Mouse (Mus musculus): ENCODE results near the gene Vrk2. TPM values are rescaled to one million over a fixed set of nuclear protein-coding genes. Genes with fewer than 3 reads are reported as not detected.

Gene Vrk2
- polyA plus RNA-seq, 1 experiment from 2014 or later = 24.9 TPM

- no peaks in the 10 kb centered on the region for H3K27me3 ChIP-seq
- H3K36me3 ChIP-seq = no peaks in the 10 kb centered on the region
- H3K27ac ChIP-seq = no peak overlapping the region
- H3K4me2 ChIP-seq (replicated peaks) = no peak overlapping the region
- no peaks in the 10 kb centered on the region for H3K4me1 ChIP-seq
- ATAC-seq (ENCODE audit: insufficient number of reproducible peaks, insufficient read depth, low FRiP score, low TSS enrichment) = no peak
- H3K4me3 ChIP-seq = no peak overlapping the region
- no peak overlapping the region for H3K9ac ChIP-seq
- no peaks in the 10 kb centered on the region for H3K9me3 ChIP-seq
- 82% methylated on average over 6 of the region's 6 CpGs for WGBS
Measured at GRCm38 (mm10) chr11:26597761-26598160, 4.0 kb upstream of the Vrk2 start.

- 66% methylated on average over 6 of the region's 6 CpGs for WGBS
- Histone ChIP-seq H3K36me3 (no peaks in the 10 kb centered on the region), H3K4me1 (peaks cover 6% of the 10 kb centered on the region), H3K4me2 (replicated peaks) (no peak overlapping the region), H3K27me3 (no peaks in the 10 kb centered on the region), H3K9ac (no peak overlapping the region), H3K4me3 (no peak overlapping the region), H3K9me3 (no peaks in the 10 kb centered on the region), H3K27ac (no peak overlapping the region)
- no peak for ATAC-seq (ENCODE audit: insufficient number of reproducible peaks, insufficient read depth, low FRiP score, low TSS enrichment)
Measured at GRCm38 (mm10) chr11:26597145-26597544, 3.3 kb upstream of the Vrk2 start.

- Histone ChIP-seq H3K36me3 (no peaks in the 10 kb centered on the region), H3K4me3 (no peak overlapping the region), H3K27ac (no peak overlapping the region), H3K27me3 (no peaks in the 10 kb centered on the region), H3K4me1 (peaks cover 6% of the 10 kb centered on the region), H3K9ac (no peak overlapping the region), H3K4me2 (replicated peaks) (no peak overlapping the region), H3K9me3 (no peaks in the 10 kb centered on the region)
- no peak for ATAC-seq (ENCODE audit: insufficient number of reproducible peaks, insufficient read depth, low FRiP score, low TSS enrichment)
- 97% methylated on average over 1 of the region's 1 CpGs for WGBS
Measured at GRCm38 (mm10) chr11:26596186-26596585, 2.4 kb upstream of the Vrk2 start.

- 80% methylated on average over 1 of the region's 1 CpGs for WGBS
- no peak overlapping the region for H3K4me3 ChIP-seq
- ATAC-seq (ENCODE audit: insufficient number of reproducible peaks, insufficient read depth, low FRiP score, low TSS enrichment) = no peak
- no peak overlapping the region for H3K4me2 ChIP-seq (replicated peaks)
- peaks cover 6% of the 10 kb centered on the region for H3K4me1 ChIP-seq
- no peaks in the 10 kb centered on the region for H3K36me3 ChIP-seq
- no peak overlapping the region for H3K27ac ChIP-seq
- H3K27me3 ChIP-seq = no peaks in the 10 kb centered on the region
- H3K9me3 ChIP-seq = no peaks in the 10 kb centered on the region
- no peak overlapping the region for H3K9ac ChIP-seq
Measured at GRCm38 (mm10) chr11:26594487-26594886, 688 bp upstream of the Vrk2 start.

GRCm38 (mm10) chr11:26592395-26593053 is 1.3 kb downstream of the Vrk2 start:
- H3K27me3 ChIP-seq = no peaks in the 10 kb centered on the region
- 27% methylated on average over 6 of the region's 6 CpGs for WGBS
- peak overlapping the region; percentile 75 for H3K4me3 ChIP-seq
- peaks cover 6% of the 10 kb centered on the region for H3K4me1 ChIP-seq
- peak overlapping the region; percentile 56 for H3K4me2 ChIP-seq (replicated peaks)
- no peaks in the 10 kb centered on the region for H3K9me3 ChIP-seq
- H3K27ac ChIP-seq = 0 out of 2 replicates have a peak overlapping the region, but pooled peaks have one; percentile 79
- no peak for ATAC-seq (ENCODE audit: insufficient number of reproducible peaks, insufficient read depth, low FRiP score, low TSS enrichment)
- no peaks in the 10 kb centered on the region for H3K36me3 ChIP-seq
- H3K9ac ChIP-seq = peak overlapping the region; percentile 80

- no peak overlapping the region for H3K4me3 ChIP-seq
- no peaks in the 10 kb centered on the region for H3K9me3 ChIP-seq
- no peak overlapping the region for H3K27ac ChIP-seq
- H3K4me1 ChIP-seq = no peaks in the 10 kb centered on the region
- H3K9ac ChIP-seq = no peak overlapping the region
- ATAC-seq (ENCODE audit: insufficient number of reproducible peaks, insufficient read depth, low FRiP score, low TSS enrichment) = no peak
- WGBS = 96% methylated on average over 1 of the region's 1 CpGs
- no peak overlapping the region for H3K4me2 ChIP-seq (replicated peaks)
- no peaks in the 10 kb centered on the region for H3K27me3 ChIP-seq
- no peaks in the 10 kb centered on the region for H3K36me3 ChIP-seq
Measured at GRCm38 (mm10) chr11:26587184-26587524, 6.6 kb downstream of the Vrk2 start.

- Histone ChIP-seq H3K4me2 (replicated peaks) (no peak overlapping the region), H3K27ac (no peak overlapping the region), H3K4me1 (no peaks in the 10 kb centered on the region), H3K27me3 (no peaks in the 10 kb centered on the region), H3K36me3 (no peaks in the 10 kb centered on the region), H3K4me3 (no peak overlapping the region), H3K9me3 (no peaks in the 10 kb centered on the region), H3K9ac (no peak overlapping the region)
- 84% methylated on average over 6 of the region's 6 CpGs for WGBS
- ATAC-seq (ENCODE audit: insufficient number of reproducible peaks, insufficient read depth, low FRiP score, low TSS enrichment) = no peak
Measured at GRCm38 (mm10) chr11:26586367-26587183, 7.2 kb downstream of the Vrk2 start.

GRCm38 (mm10) chr11:26585409-26586366 is 8.1 kb downstream of the Vrk2 start:
- WGBS = 83% methylated on average over 17 of the region's 17 CpGs

GRCm38 (mm10) chr11:26551551-26551950 is 42.2 kb downstream of the Vrk2 start:
- Histone ChIP-seq H3K4me3 (no peak overlapping the region), H3K4me2 (replicated peaks) (no peak overlapping the region), H3K9me3 (no peaks in the 10 kb centered on the region), H3K4me1 (no peaks in the 10 kb centered on the region), H3K36me3 (0 out of 2 replicates have a peak, but pooled peaks cover 3% of the 10 kb centered on the region), H3K9ac (no peak overlapping the region), H3K27me3 (no peaks in the 10 kb centered on the region), H3K27ac (no peak overlapping the region)
- ATAC-seq (ENCODE audit: insufficient number of reproducible peaks, insufficient read depth, low FRiP score, low TSS enrichment) = no peak
- whole genome bisulfite sequencing = 91% methylated on average over 3 of the region's 3 CpGs

More at GRCm38 (mm10) chr11:26585409-26586366, 8.1 kb downstream of the Vrk2 start:
- Histone ChIP-seq H3K36me3 (no peaks in the 10 kb centered on the region), H3K4me3 (no peak overlapping the region), H3K9ac (no peak overlapping the region), H3K27ac (no peak overlapping the region), H3K27me3 (no peaks in the 10 kb centered on the region), H3K9me3 (no peaks in the 10 kb centered on the region), H3K4me1 (no peaks in the 10 kb centered on the region), H3K4me2 (replicated peaks) (no peak overlapping the region)
- no peak for ATAC-seq (ENCODE audit: insufficient number of reproducible peaks, insufficient read depth, low FRiP score, low TSS enrichment)

- H3K27me3 ChIP-seq = no peaks in the 10 kb centered on the region
- ATAC-seq (ENCODE audit: insufficient number of reproducible peaks, insufficient read depth, low FRiP score, low TSS enrichment) = no peak
- H3K4me3 ChIP-seq = no peak overlapping the region
- no peak overlapping the region for H3K9ac ChIP-seq
- no peak overlapping the region for H3K27ac ChIP-seq
- H3K9me3 ChIP-seq = no peaks in the 10 kb centered on the region
- no peaks in the 10 kb centered on the region for H3K36me3 ChIP-seq
- 84% methylated on average over 5 of the region's 5 CpGs for WGBS
- H3K4me1 ChIP-seq = no peaks in the 10 kb centered on the region
- H3K4me2 ChIP-seq (replicated peaks) = no peak overlapping the region
Measured at GRCm38 (mm10) chr11:26537816-26538215, 56.0 kb downstream of the Vrk2 start.

GRCm38 (mm10) chr11:26533828-26534119 is 60.0 kb downstream of the Vrk2 start:
- ATAC-seq (ENCODE audit: insufficient number of reproducible peaks, insufficient read depth, low FRiP score, low TSS enrichment) = no peak
- Histone ChIP-seq H3K9ac (no peak overlapping the region), H3K27ac (no peak overlapping the region), H3K4me1 (no peaks in the 10 kb centered on the region), H3K4me3 (no peak overlapping the region), H3K9me3 (no peaks in the 10 kb centered on the region), H3K4me2 (replicated peaks) (no peak overlapping the region), H3K36me3 (no peaks in the 10 kb centered on the region), H3K27me3 (no peaks in the 10 kb centered on the region)
